Mouse (Mus musculus) limb, embryonic 14.5 days (tissue): Measurements from ENCODE around the gene Mbnl1. TPM values are rescaled to one million over a fixed set of nuclear protein-coding genes. Genes with fewer than 3 reads are reported as not detected.

Experiments used
- ATAC-seq: fragments of 200-750 bp; cut with Nextera tagmentation; 2 replicates; pipeline ENCODE4 v1.8.0; 2017; ENCODE audit warnings: low read depth, moderate number of reproducible peaks, moderate TSS enrichment; ENCODE audit not compliant: low FRiP score
- DNase-seq: peaks from one replicate; pipeline ENCODE4 v3.0.0-alpha.2; 2015; ENCODE audit warnings: low spot score
- H3K27ac ChIP-seq: fragments of 300-500 bp; sonication (generic); replicated peaks from 2 replicates; pipeline ENCODE4 v1.5.1; 2014; ENCODE audit warnings: low read depth, mild to moderate bottlenecking, low read length, moderate library complexity, mixed read lengths
- H3K27me3 ChIP-seq: fragments of 300-500 bp; sonication (generic); 2 replicates; pipeline ENCODE4 v1.6.1; 2014; ENCODE audit warnings: low read length, mixed read lengths; ENCODE audit not compliant: control insufficient read depth, insufficient read depth
- H3K36me3 ChIP-seq: fragments of 300-500 bp; sonication (generic); 2 replicates; pipeline ENCODE4 v1.6.1; 2014; ENCODE audit warnings: mild to moderate bottlenecking, low read length, moderate library complexity, mixed read lengths; ENCODE audit not compliant: control insufficient read depth, insufficient read depth
- H3K4me1 ChIP-seq: fragments of 300-500 bp; sonication (generic); 2 replicates; pipeline ENCODE4 v1.6.1; 2014; ENCODE audit warnings: antibody characterized with exemption, low read length, mixed read lengths; ENCODE audit not compliant: control insufficient read depth, insufficient read depth
- H3K4me2 ChIP-seq: fragments of 300-500 bp; sonication (generic); replicated peaks from 2 replicates; pipeline ENCODE4 v1.6.1; 2014; ENCODE audit warnings: low read depth, mild to moderate bottlenecking, low read length, moderate library complexity; ENCODE audit not compliant: severe bottlenecking
- H3K4me3 ChIP-seq: fragments of 300-500 bp; sonication (generic); replicated peaks from 2 replicates; pipeline ENCODE4 v1.5.1; 2014; ENCODE audit warnings: low read length
- H3K9ac ChIP-seq: fragments of 300-500 bp; sonication (generic); 2 replicates; pipeline ENCODE4 v1.6.1; 2014; ENCODE audit warnings: mild to moderate bottlenecking, low read depth, low read length, moderate library complexity; ENCODE audit not compliant: severe bottlenecking
- H3K9me3 ChIP-seq: fragments of 300-500 bp; sonication (generic); 2 replicates; pipeline ENCODE4 v1.6.1; 2016; ENCODE audit warnings: low read length; ENCODE audit not compliant: control insufficient read depth
- POLR2A ChIP-seq: fragments of 200-500 bp; IDR thresholded peaks from 2 replicates; pipeline ENCODE4 v1.8.0; 2012; ENCODE audit warnings: inconsistent platforms, mild to moderate bottlenecking, moderate library complexity, borderline replicate concordance; ENCODE audit not compliant: insufficient read depth, insufficient read length; ENCODE audit errors: extremely low read depth
- WGBS: fragments of 180-500 bp; shearing (Covaris S2); extraction: QIAGEN DNeasy Blood & Tissue Kit; methylation state at CpG from one replicate; pipeline ENCODE4 v1.1.7; 2014; 5-methylcytosine and 5-hydroxymethylcytosine counted together
- polyA plus RNA-seq, 2 experiments: library from polyadenylated mRNA; depleted of rRNA in 1 of 2; stranded (reverse) in 1 of 2; unstranded in 1 of 2; fragments of >200 nt; fragmentation: Nextera tagmentation in 1 of 2; extraction: Ambion mirVana in 1 of 2; gene quantifications; 2 replicates each; pipeline versions ENCODE4 v1.2.1 to v1.2.3; 2012 to 2014

Gene Mbnl1
- polyA plus RNA-seq, 2 experiments = 40.2 to 124 TPM

DNA sequence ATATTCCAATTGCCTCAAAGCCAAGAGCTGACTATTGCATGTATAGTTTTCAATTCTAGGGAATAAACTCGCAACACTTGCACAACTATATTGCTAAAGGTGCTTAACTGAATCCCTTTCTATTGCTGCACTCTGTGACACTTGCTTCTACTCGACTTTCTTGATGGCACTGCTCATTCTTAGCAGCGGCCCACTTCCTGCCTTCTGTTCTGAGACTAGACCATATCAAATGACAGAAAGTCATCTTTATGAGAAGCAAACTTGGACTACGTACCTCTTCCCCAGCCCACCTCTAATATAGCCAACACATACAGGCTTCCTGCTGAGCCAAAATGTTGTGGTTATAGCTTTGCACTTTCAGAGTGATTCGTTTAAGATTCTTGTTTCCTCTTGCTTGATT, 23.6 kb downstream of the Mbnl1 start:
- no peak for TF ChIP-seq POLR2A
- no peak for DNase-seq
- no peak overlapping the region for H3K4me2 ChIP-seq
- no peaks in the 10 kb centered on the region for H3K27me3 ChIP-seq
- ATAC-seq = no peak
- H3K36me3 ChIP-seq = no peaks in the 10 kb centered on the region
- H3K4me3 ChIP-seq = no peak overlapping the region
- WGBS = 59% methylated on average over 5 of the region's 5 CpGs
- no peak overlapping the region for H3K27ac ChIP-seq
- H3K9me3 ChIP-seq = no peaks in the 10 kb centered on the region
- H3K9ac ChIP-seq = no peak overlapping the region
- peaks cover 6% of the 10 kb centered on the region; the same call in 1 of the 2 replicates for H3K4me1 ChIP-seq

DNA sequence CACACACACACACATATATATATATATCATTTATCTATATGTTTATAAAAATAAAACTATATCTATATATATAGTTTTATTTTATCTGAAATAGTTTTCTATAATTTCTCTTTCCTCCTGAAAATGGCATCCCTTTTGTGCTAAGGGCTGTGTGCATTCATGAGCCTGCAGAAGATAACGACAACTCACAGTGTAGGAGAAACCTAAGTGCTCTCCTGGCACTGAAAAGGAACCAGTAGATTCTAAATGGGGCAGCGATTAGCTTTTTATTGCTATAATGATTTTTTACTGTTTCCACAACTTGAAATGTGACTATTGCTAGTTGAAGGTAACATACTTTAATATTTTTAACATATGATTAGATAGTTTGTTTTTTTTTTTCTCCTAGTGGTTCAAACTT, 25.5 kb downstream of the Mbnl1 start:
- 60% methylated on average over 2 of the region's 2 CpGs for WGBS
- Histone ChIP-seq H3K27me3 (no peaks in the 10 kb centered on the region), H3K4me3 (no peak overlapping the region), H3K27ac (no peak overlapping the region), H3K9ac (no peak overlapping the region), H3K9me3 (no peaks in the 10 kb centered on the region), H3K4me2 (no peak overlapping the region), H3K36me3 (no peaks in the 10 kb centered on the region), H3K4me1 (peaks cover 8% of the 10 kb centered on the region)
- no peak for TF ChIP-seq POLR2A
- ATAC-seq = no peak
- no peak for DNase-seq

DNA sequence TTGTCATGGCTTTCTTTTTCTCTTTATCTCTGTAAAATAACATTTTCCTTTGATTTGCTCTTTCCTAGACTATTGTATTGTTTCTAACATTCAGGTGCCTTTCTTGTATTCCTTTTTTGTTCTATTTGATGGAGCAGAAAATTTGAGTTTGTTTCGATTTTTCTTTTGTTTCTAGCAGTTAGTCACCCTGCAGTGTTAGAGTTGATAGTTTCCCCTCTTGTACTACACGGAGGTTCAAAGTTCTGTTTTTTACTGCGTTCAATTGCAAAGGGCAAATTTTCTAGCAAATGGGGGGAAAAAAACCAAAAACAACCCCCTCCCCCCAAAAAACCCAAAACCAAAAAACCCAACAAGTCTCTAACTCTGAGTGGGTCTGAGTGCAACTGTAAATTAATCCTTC, 26.0 kb downstream of the Mbnl1 start:
- Histone ChIP-seq H3K36me3 (no peaks in the 10 kb centered on the region), H3K27ac (no peak overlapping the region), H3K4me1 (peaks cover 13% of the 10 kb centered on the region), H3K4me2 (no peak overlapping the region), H3K9ac (no peak overlapping the region), H3K9me3 (no peaks in the 10 kb centered on the region), H3K4me3 (no peak overlapping the region), H3K27me3 (no peaks in the 10 kb centered on the region)
- no peak for TF ChIP-seq POLR2A
- DNase-seq = no peak
- WGBS = 82% methylated on average over 3 of the region's 3 CpGs
- no peak for ATAC-seq

DNA sequence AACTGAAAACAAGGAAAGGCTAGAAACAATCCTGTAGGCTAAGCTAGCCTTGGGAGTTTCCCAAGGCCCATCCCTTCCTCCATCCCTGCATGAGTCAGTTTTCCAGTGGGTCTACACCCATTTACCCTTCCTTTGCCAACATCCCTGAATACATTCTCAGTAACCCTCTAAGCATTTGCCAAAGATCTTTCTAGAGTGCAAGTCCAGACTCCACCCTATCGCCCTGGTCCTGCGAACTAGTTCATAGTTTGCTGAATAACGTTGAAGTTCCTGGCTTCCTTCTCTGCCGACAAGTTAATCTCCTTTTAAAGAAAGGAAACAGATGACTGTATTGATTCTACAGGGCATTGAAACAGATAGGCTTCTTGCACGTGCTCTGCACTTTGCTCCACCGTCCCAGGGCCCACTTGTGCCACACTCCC, 26.5 kb downstream of the Mbnl1 start:
- no peaks in the 10 kb centered on the region for H3K9me3 ChIP-seq
- H3K4me1 ChIP-seq = peaks cover 16% of the 10 kb centered on the region
- H3K9ac ChIP-seq = no peak overlapping the region
- H3K36me3 ChIP-seq = no peaks in the 10 kb centered on the region
- H3K27ac ChIP-seq = no peak overlapping the region
- 62% methylated on average over 6 of the region's 6 CpGs for WGBS
- no peaks in the 10 kb centered on the region for H3K27me3 ChIP-seq
- TF ChIP-seq POLR2A = no peak
- H3K4me2 ChIP-seq = no peak overlapping the region; the same call in 1 of the 2 replicates
- DNase-seq (no peak), ATAC-seq (no peak)
- no peak overlapping the region for H3K4me3 ChIP-seq

DNA sequence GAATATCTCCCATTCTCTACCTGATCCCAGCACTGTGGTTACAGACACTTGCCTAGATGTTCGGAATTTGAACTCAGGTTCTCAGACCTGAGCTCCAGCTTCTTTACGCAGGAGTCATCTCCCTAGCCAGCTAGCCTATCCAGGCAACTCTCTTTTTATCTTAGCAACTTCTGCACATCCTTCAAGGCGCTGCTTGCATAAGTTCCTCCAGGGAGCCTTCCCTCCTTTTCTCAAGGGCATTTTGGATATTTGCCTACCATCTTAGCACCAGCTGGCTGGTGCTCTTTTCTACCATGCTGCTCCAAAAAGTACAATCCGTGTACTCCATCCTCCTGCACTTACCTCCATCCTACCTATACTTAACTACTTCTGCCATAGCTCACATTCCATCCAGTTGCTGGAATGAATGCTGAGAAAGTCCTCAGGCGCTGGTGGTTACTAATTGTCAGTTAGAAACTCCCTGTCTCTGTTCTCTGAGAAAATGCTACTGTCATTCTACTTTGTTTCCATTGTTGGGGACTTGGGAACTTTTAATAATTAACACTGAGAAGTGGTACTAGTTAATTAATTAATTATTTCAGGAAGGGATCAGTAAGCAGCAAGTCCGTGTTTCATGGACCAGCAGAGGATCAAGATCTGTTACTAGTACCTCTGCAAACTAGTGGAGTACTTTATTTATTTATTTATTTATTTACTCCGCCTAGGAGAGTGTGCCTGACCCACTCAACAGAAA, 27.3 kb downstream of the Mbnl1 start:
- Histone ChIP-seq H3K4me2 (peak overlapping the region; percentile 65), H3K4me3 (peak overlapping the region; percentile 91), H3K9me3 (no peaks in the 10 kb centered on the region), H3K27me3 (no peaks in the 10 kb centered on the region), H3K9ac (peak overlapping the region; percentile 96; the same call in 1 of the 2 replicates), H3K4me1 (peaks cover 19% of the 10 kb centered on the region), H3K36me3 (no peaks in the 10 kb centered on the region), H3K27ac (peak overlapping the region; percentile 96; the same call in 1 of the 2 replicates)
- no peak for ATAC-seq
- TF ChIP-seq POLR2A = no peak
- 53% methylated on average over 7 of the region's 7 CpGs for WGBS
- no peak for DNase-seq
